Mouse (Mus musculus): ENCODE data around the gene Aip. TPM values are rescaled to one million over a fixed set of nuclear protein-coding genes. Genes with fewer than 3 reads are reported as not detected.
"Not testable (repeated sequence)": the region's sequence is repeated elsewhere in the genome, so short reads cannot be mapped to it uniquely, and the experiment has no call there.

The Aip gene
- polyA plus RNA-seq, 1 experiment from 2014 or later: 120 TPM

GRCm38 (mm10) chr19:4136463-4136862, 10.8 kb upstream of the Aip start:
- ATAC-seq (ENCODE audit: low FRiP score, low TSS enrichment): no peak
- H3K9me3 ChIP-seq (ENCODE audit: low read length): no peaks in the 10 kb centered on the region
- 82% methylated on average over 5 of the region's 5 CpGs for WGBS

GRCm38 (mm10) chr19:4135963-4136345, 10.3 kb upstream of the Aip start:
- not testable (repeated sequence) for H3K4me1 ChIP-seq (ENCODE audit: insufficient read depth, low read length); H3K9me3 ChIP-seq (ENCODE audit: low read length); ATAC-seq (ENCODE audit: low FRiP score, low TSS enrichment); H3K4me2 ChIP-seq (replicated peaks; ENCODE audit: low read depth, low read length); H3K27ac ChIP-seq (ENCODE audit: low read length); H3K27me3 ChIP-seq (ENCODE audit: insufficient read depth, low read length); H3K9ac ChIP-seq (replicated peaks; ENCODE audit: low read length); H3K4me3 ChIP-seq (ENCODE audit: low read length)
- 12% methylated on average over 8 of the region's 8 CpGs for WGBS
- H3K36me3 ChIP-seq (ENCODE audit: insufficient read depth, low read length): peaks cover 18% of the 10 kb centered on the region

More at GRCm38 (mm10) chr19:4136463-4136862, 10.8 kb upstream of the Aip start:
- H3K9ac ChIP-seq (replicated peaks; ENCODE audit: low read length): no peak overlapping the region
- H3K4me1 ChIP-seq (ENCODE audit: insufficient read depth, low read length): no peaks in the 10 kb centered on the region
- no peak overlapping the region for H3K4me2 ChIP-seq (replicated peaks; ENCODE audit: low read depth, low read length)
- H3K27me3 ChIP-seq (ENCODE audit: insufficient read depth, low read length): no peaks in the 10 kb centered on the region
- H3K27ac ChIP-seq (ENCODE audit: low read length): no peak overlapping the region
- H3K36me3 ChIP-seq (ENCODE audit: insufficient read depth, low read length): peaks cover 14% of the 10 kb centered on the region
- H3K4me3 ChIP-seq (ENCODE audit: low read length): no peak overlapping the region

GRCm38 (mm10) chr19:4135229-4135962, 9.7 kb upstream of the Aip start:
- 77% methylated on average over 6 of the region's 6 CpGs for WGBS
- not testable (repeated sequence) for H3K4me2 ChIP-seq (replicated peaks; ENCODE audit: low read depth, low read length); H3K9ac ChIP-seq (replicated peaks; ENCODE audit: low read length); H3K4me1 ChIP-seq (ENCODE audit: insufficient read depth, low read length); H3K27me3 ChIP-seq (ENCODE audit: insufficient read depth, low read length); H3K9me3 ChIP-seq (ENCODE audit: low read length); H3K27ac ChIP-seq (ENCODE audit: low read length); ATAC-seq (ENCODE audit: low FRiP score, low TSS enrichment); H3K4me3 ChIP-seq (ENCODE audit: low read length)
- peaks cover 19% of the 10 kb centered on the region for H3K36me3 ChIP-seq (ENCODE audit: insufficient read depth, low read length)

- no peak for ATAC-seq (ENCODE audit: low FRiP score, low TSS enrichment)
- H3K27ac ChIP-seq (ENCODE audit: low read length): no peak overlapping the region
- peaks cover 21% of the 10 kb centered on the region for H3K36me3 ChIP-seq (ENCODE audit: insufficient read depth, low read length)
- no peaks in the 10 kb centered on the region for H3K4me1 ChIP-seq (ENCODE audit: insufficient read depth, low read length)
- no peak overlapping the region for H3K4me3 ChIP-seq (ENCODE audit: low read length)
- no peaks in the 10 kb centered on the region for H3K27me3 ChIP-seq (ENCODE audit: insufficient read depth, low read length)
- 88% methylated on average over 4 of the region's 4 CpGs for WGBS
- no peak overlapping the region for H3K4me2 ChIP-seq (replicated peaks; ENCODE audit: low read depth, low read length)
- H3K9me3 ChIP-seq (ENCODE audit: low read length): no peaks in the 10 kb centered on the region
- H3K9ac ChIP-seq (replicated peaks; ENCODE audit: low read length): no peak overlapping the region
These were observed 8.7 kb upstream of the Aip start for GRCm38 (mm10) chr19:4134354-4134753.

- no peak for ATAC-seq (ENCODE audit: low FRiP score, low TSS enrichment)
- Histone ChIP-seq H3K27ac (ENCODE audit: low read length) (no peak overlapping the region), H3K36me3 (ENCODE audit: insufficient read depth, low read length) (peaks cover 34% of the 10 kb centered on the region), H3K4me3 (ENCODE audit: low read length) (no peak overlapping the region), H3K4me2 (replicated peaks; ENCODE audit: low read depth, low read length) (no peak overlapping the region), H3K9me3 (ENCODE audit: low read length) (no peaks in the 10 kb centered on the region), H3K27me3 (ENCODE audit: insufficient read depth, low read length) (no peaks in the 10 kb centered on the region), H3K9ac (replicated peaks; ENCODE audit: low read length) (no peak overlapping the region), H3K4me1 (ENCODE audit: insufficient read depth, low read length) (peaks cover 7% of the 10 kb centered on the region)
- WGBS: 79% methylated on average over 2 of the region's 2 CpGs
These were observed 6.1 kb upstream of the Aip start for GRCm38 (mm10) chr19:4131768-4132167.

- Histone ChIP-seq H3K9ac (replicated peaks; ENCODE audit: low read length) (no peak overlapping the region), H3K36me3 (ENCODE audit: insufficient read depth, low read length) (peaks cover 34% of the 10 kb centered on the region), H3K27ac (ENCODE audit: low read length) (no peak overlapping the region), H3K27me3 (ENCODE audit: insufficient read depth, low read length) (no peaks in the 10 kb centered on the region), H3K4me3 (ENCODE audit: low read length) (no peak overlapping the region), H3K4me1 (ENCODE audit: insufficient read depth, low read length) (peaks cover 12% of the 10 kb centered on the region), H3K4me2 (replicated peaks; ENCODE audit: low read depth, low read length) (no peak overlapping the region), H3K9me3 (ENCODE audit: low read length) (no peaks in the 10 kb centered on the region)
- ATAC-seq (ENCODE audit: low FRiP score, low TSS enrichment): no peak
- WGBS: 87% methylated on average over 5 of the region's 5 CpGs
These were observed 5.4 kb upstream of the Aip start for GRCm38 (mm10) chr19:4131075-4131474.

GRCm38 (mm10) chr19:4130106-4130505, 4.4 kb upstream of the Aip start:
- H3K4me2 ChIP-seq (replicated peaks; ENCODE audit: low read depth, low read length): no peak overlapping the region
- H3K4me3 ChIP-seq (ENCODE audit: low read length): no peak overlapping the region
- no peaks in the 10 kb centered on the region for H3K9me3 ChIP-seq (ENCODE audit: low read length)
- peaks cover 34% of the 10 kb centered on the region for H3K36me3 ChIP-seq (ENCODE audit: insufficient read depth, low read length)
- H3K4me1 ChIP-seq (ENCODE audit: insufficient read depth, low read length): peaks cover 13% of the 10 kb centered on the region
- no peak for ATAC-seq (ENCODE audit: low FRiP score, low TSS enrichment)
- H3K27me3 ChIP-seq (ENCODE audit: insufficient read depth, low read length): no peaks in the 10 kb centered on the region
- H3K27ac ChIP-seq (ENCODE audit: low read length): no peak overlapping the region
- no peak overlapping the region for H3K9ac ChIP-seq (replicated peaks; ENCODE audit: low read length)
- WGBS: 67% methylated on average over 4 of the region's 4 CpGs

- Histone ChIP-seq H3K9ac (replicated peaks; ENCODE audit: low read length) (no peak overlapping the region), H3K4me2 (replicated peaks; ENCODE audit: low read depth, low read length) (no peak overlapping the region), H3K27ac (ENCODE audit: low read length) (no peak overlapping the region), H3K4me1 (ENCODE audit: insufficient read depth, low read length) (peaks cover 20% of the 10 kb centered on the region), H3K36me3 (ENCODE audit: insufficient read depth, low read length) (peaks cover 34% of the 10 kb centered on the region), H3K27me3 (ENCODE audit: insufficient read depth, low read length) (no peaks in the 10 kb centered on the region), H3K4me3 (ENCODE audit: low read length) (no peak overlapping the region), H3K9me3 (ENCODE audit: low read length) (no peaks in the 10 kb centered on the region)
- ATAC-seq (ENCODE audit: low FRiP score, low TSS enrichment): no peak
- WGBS: 92% methylated on average over 7 of the region's 7 CpGs
These were observed 3.8 kb upstream of the Aip start for GRCm38 (mm10) chr19:4129462-4129861.

GRCm38 (mm10) chr19:4126759-4127495, 1.3 kb upstream of the Aip start:
- no peak for ATAC-seq (ENCODE audit: low FRiP score, low TSS enrichment)

GRCm38 (mm10) chr19:4125268-4125667, 390 bp downstream of the Aip start:
- WGBS: 12% methylated on average over 2 of the region's 4 CpGs
- Histone ChIP-seq H3K4me3 (ENCODE audit: low read length) (peak overlapping the region; percentile 70), H3K4me1 (ENCODE audit: insufficient read depth, low read length) (peaks cover 28% of the 10 kb centered on the region), H3K36me3 (ENCODE audit: insufficient read depth, low read length) (peaks cover 15% of the 10 kb centered on the region), H3K27ac (ENCODE audit: low read length) (0 out of 2 replicates have a peak overlapping the region, but pooled peaks have one; percentile 52), H3K4me2 (replicated peaks; ENCODE audit: low read depth, low read length) (peak overlapping the region; percentile 62), H3K9ac (replicated peaks; ENCODE audit: low read length) (peak overlapping the region; percentile 52; the same call in 1 of the 2 replicates)
- ATAC-seq (ENCODE audit: low FRiP score, low TSS enrichment): peak; percentile 33
- not testable (repeated sequence) for H3K9me3 ChIP-seq (ENCODE audit: low read length); H3K27me3 ChIP-seq (ENCODE audit: insufficient read depth, low read length)

More at GRCm38 (mm10) chr19:4126759-4127495, 1.3 kb upstream of the Aip start:
- peak overlapping the region; percentile 62 for H3K4me2 ChIP-seq (replicated peaks; ENCODE audit: low read depth, low read length)
- H3K9me3 ChIP-seq (ENCODE audit: low read length): no peaks in the 10 kb centered on the region
- peak overlapping the region; percentile 87 for H3K9ac ChIP-seq (replicated peaks; ENCODE audit: low read length)
- H3K4me1 ChIP-seq (ENCODE audit: insufficient read depth, low read length): peaks cover 20% of the 10 kb centered on the region
- WGBS: 35% methylated on average over 7 of the region's 7 CpGs
- no peak overlapping the region for H3K27ac ChIP-seq (ENCODE audit: low read length)
- no peaks in the 10 kb centered on the region for H3K27me3 ChIP-seq (ENCODE audit: insufficient read depth, low read length)
- H3K4me3 ChIP-seq (ENCODE audit: low read length): peak overlapping the region; percentile 70
- peaks cover 24% of the 10 kb centered on the region for H3K36me3 ChIP-seq (ENCODE audit: insufficient read depth, low read length)
